36 mouse cellular contexts compared by ENCODE assay signal in the genomic region with DNA sequence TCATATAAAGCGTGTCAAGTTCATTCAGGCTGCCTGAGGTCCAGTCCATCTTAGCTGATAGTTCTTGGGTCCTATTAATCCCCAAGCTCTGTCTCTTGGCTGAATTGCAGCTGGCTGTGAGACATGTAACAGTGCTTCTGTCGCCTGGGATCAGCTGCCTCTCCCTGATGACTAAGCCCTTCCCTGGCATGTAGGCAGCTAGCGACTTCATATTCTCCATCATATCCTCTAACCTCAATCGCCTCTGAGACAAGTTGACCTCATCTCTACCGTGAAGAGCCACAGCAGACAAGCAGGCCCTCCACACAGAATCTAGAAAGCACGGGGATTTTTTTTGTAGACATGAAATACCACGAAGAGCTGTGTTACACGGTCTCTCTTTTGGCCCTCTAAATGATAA. TPM values are rescaled to one million over a fixed set of nuclear protein-coding genes. Genes with fewer than 3 reads are reported as not detected.
DNase-seq lines count a peak whose midpoint lies in the region; ATAC-seq and TF ChIP-seq lines count a peak whose summit lies in the region.
"Had no signal": no experiment of that assay in that cellular context is flagged by ENCODE, and none has a peak within 500 bp of the region (broad histone marks: within the 10 kb centered on the region; RNA-seq: fewer than 3 reads in every experiment).

No protein-coding gene starts in this region.

- no peak overlapping the region for H3K27ac ChIP-seq in heart, embryonic 12.5 days (ENCODE audit: poor library complexity, severe bottlenecking)
- no peak overlapping the region for H3K27ac ChIP-seq in layer of hippocampus, adult 2 months
- H3K27ac ChIP-seq: embryonic facial prominence, embryonic 12.5 days; heart, embryonic 15.5 days; liver, embryonic 14.5 days; macrophage; neural tube, embryonic 15.5 days had no signal

- H3K4me1 ChIP-seq in heart, embryonic 12.5 days (replicated peaks): peaks cover 7% of the 10 kb centered on the region; the same call in 1 of the 2 replicates
- H3K4me1 ChIP-seq: embryonic facial prominence, embryonic 12.5 days; heart, embryonic 15.5 days had no signal

- no peak for TF ChIP-seq CTCF in layer of hippocampus, adult 2 months (conservative IDR thresholded peaks at IDR 0.05)

- H3K9me3 ChIP-seq in heart, embryonic 12.5 days (replicated peaks): no peaks in the 10 kb centered on the region
- H3K9me3 ChIP-seq: embryonic facial prominence, embryonic 12.5 days; heart, embryonic 15.5 days; neural tube, embryonic 15.5 days had no signal

- ATAC-seq in heart, embryonic 12.5 days (ENCODE audit: insufficient number of reproducible peaks, low FRiP score): no peak
- ATAC-seq: activated CD4-positive, CD25-positive, alpha-beta regulatory T cell, adult 4 months; forebrain, embryonic 16.5 days; hindbrain, embryonic 16.5 days had no signal

- no peak overlapping the region for H3K4me3 ChIP-seq in heart, embryonic 12.5 days
- H3K4me3 ChIP-seq in layer of hippocampus, adult 2 months: no peak overlapping the region
- H3K4me3 ChIP-seq: embryonic facial prominence, embryonic 12.5 days; heart, embryonic 15.5 days; neural tube, embryonic 15.5 days had no signal

- H3K27me3 ChIP-seq in heart, embryonic 12.5 days (replicated peaks): no peaks in the 10 kb centered on the region
- H3K27me3 ChIP-seq: embryonic facial prominence, embryonic 12.5 days; heart, embryonic 15.5 days; neural tube, embryonic 15.5 days had no signal

- H3K36me3 ChIP-seq in heart, embryonic 12.5 days: no peaks in the 10 kb centered on the region
- H3K36me3 ChIP-seq: embryonic facial prominence, embryonic 12.5 days; heart, embryonic 15.5 days; neural tube, embryonic 15.5 days had no signal

- intact Hi-C loops in heart, postnatal 25 days (cut with DNase I): no loop called here
- intact Hi-C loops in left cerebral cortex, postnatal 14 days (cut with DNase I): no loop called here

- no peak overlapping the region for H3K9ac ChIP-seq in heart, embryonic 12.5 days
- H3K9ac ChIP-seq: embryonic facial prominence, embryonic 12.5 days; heart, embryonic 15.5 days; liver, embryonic 14.5 days; neural tube, embryonic 15.5 days had no signal

- DNase-seq in heart, postnatal 25 days (ENCODE audit: low spot score): peak; percentile 25
- peak; percentile 62 for DNase-seq in Muller cell, postnatal 12 days (ENCODE audit: inconsistent ontology term)
- peak; percentile 35 for DNase-seq in fibroblast of lung, adult 2 months (ENCODE audit: low read depth)
- DNase-seq in left cerebral cortex, postnatal 14 days (ENCODE audit: low spot score in 2 of 2): no peak
- no peak for DNase-seq in adrenal gland, adult 2 months
- no peak for DNase-seq in layer of hippocampus, adult 2 months (ENCODE audit: low spot score in 2 of 2)
- DNase-seq: adrenal gland, postnatal 14 days; cerebellum, adult 11-12 months; cerebellum, adult 9-11 months; embryo, embryonic 11 days; kidney, adult 18-20 months; kidney, postnatal 36 days; layer of hippocampus, postnatal 36 days; liver; lung, adult 2 months; lung, postnatal 10 days; midbrain, embryonic 14.5 days; right cerebral cortex, adult 18-20 months; right cerebral cortex, postnatal 4 days; thymus, adult 2 months; thymus, postnatal 36 days had no signal

- H3K4me2 ChIP-seq in heart, embryonic 12.5 days: no peak overlapping the region
- H3K4me2 ChIP-seq: embryonic facial prominence, embryonic 12.5 days; heart, embryonic 15.5 days; neural tube, embryonic 15.5 days had no signal

- 61% methylated on average over 8 of the region's 8 CpGs for WGBS in heart, embryonic 12.5 days

RNA-seq across cellular contexts. Expression of a gene that starts 14.2 kb away (rescaled TPM):
- total RNA-seq in heart, postnatal 25 days (2021): 1 to 10 TPM; 8.1 to 8.3 TPM
- polyA plus RNA-seq in heart, embryonic 12.5 days (2016; fragmentation: Nextera tagmentation; extraction: Ambion mirVana): 17.5 and 18.7 TPM in 2 replicates
- 10 to 100 TPM; 13.7 to 14.5 TPM for total RNA-seq in left cerebral cortex, postnatal 14 days (2021)
- 10 to 100 TPM; 32.6 to 68.2 TPM for total RNA-seq in adrenal gland, adult 2 months (2021)
- polyA plus RNA-seq in adrenal gland, adult 2 months (2012; rRNA removed): 9.0 and 10.0 TPM in 2 replicates
- total RNA-seq in layer of hippocampus, adult 2 months (2021): 10 to 100 TPM; 19.1 to 19.9 TPM

RNA-seq across cellular contexts. Expression of a gene that starts 57.8 kb away (rescaled TPM):
- total RNA-seq in heart, postnatal 25 days (2021): not detected
- polyA plus RNA-seq in heart, embryonic 12.5 days (2016; fragmentation: Nextera tagmentation; extraction: Ambion mirVana): 0.54 and 0.78 TPM in 2 replicates
- 1 to 10 TPM; 1.6 to 1.7 TPM for total RNA-seq in left cerebral cortex, postnatal 14 days (2021)
- 1 to 10 TPM in 1 of 2 experiments, under 1 TPM in 1; 0.17 to 4.0 TPM for total RNA-seq in adrenal gland, adult 2 months (2021)
- 0.40 and 2.0 TPM in 2 replicates for polyA plus RNA-seq in adrenal gland, adult 2 months (2012; rRNA removed)
- total RNA-seq in layer of hippocampus, adult 2 months (2021): 10 to 100 TPM; 15.9 to 16.1 TPM
- total RNA-seq: hematopoietic stem cell, adult 5-6 weeks; megakaryocyte-erythroid progenitor cell, adult 5-6 weeks; MEL; monocyte, adult 5-6 weeks had no signal
- polyA plus RNA-seq: forebrain, embryonic 11.5 days; macrophage; spleen, adult 2 months had no signal

Comparison
In these comparisons a context has a peak if more than half of its experiments do, and no peak if none do; other contexts are left out.
1. DNase-seq: peak in heart, postnatal 25 days (single experiment), Muller cell, postnatal 12 days (single experiment) and fibroblast of lung, adult 2 months (single experiment); none in left cerebral cortex, postnatal 14 days (0 of 2), adrenal gland, adult 2 months (single experiment) and layer of hippocampus, adult 2 months (0 of 2).